Mouse (Mus musculus): ENCODE results near the gene Olfr178. TPM values are rescaled to one million over a fixed set of nuclear protein-coding genes. Genes with fewer than 3 reads are reported as not detected.

Olfr178 gene
- polyA plus RNA-seq, 1 experiment from 2014 or later = not detected

Other genes with a start within 250 kb of the Olfr178 start
- gene Cpox, start 221.8 kb downstream of the Olfr178 start, polyA plus RNA-seq (2014; fragmentation: Nextera tagmentation; extraction: Ambion mirVana) = 22.3 and 23.1 TPM in 2 replicates
- gene Gpr15, start 173.0 kb downstream of the Olfr178 start, polyA plus RNA-seq (2014; fragmentation: Nextera tagmentation; extraction: Ambion mirVana) = not detected in 2 replicates
- 132 and 136 TPM in 2 replicates for gene Cldnd1, start 164.2 kb downstream of the Olfr178 start, polyA plus RNA-seq (2014; fragmentation: Nextera tagmentation; extraction: Ambion mirVana)
- gene Olfr172, start 128.9 kb downstream of the Olfr178 start, polyA plus RNA-seq (2014; fragmentation: Nextera tagmentation; extraction: Ambion mirVana) = not detected in 2 replicates
- gene Olfr173, start 91.8 kb downstream of the Olfr178 start, polyA plus RNA-seq (2014; fragmentation: Nextera tagmentation; extraction: Ambion mirVana) = not detected in 2 replicates
- gene Olfr175-ps1, start 65.3 kb downstream of the Olfr178 start, polyA plus RNA-seq (2014; fragmentation: Nextera tagmentation; extraction: Ambion mirVana) = not detected in 2 replicates
- gene Olfr177, start 17.3 kb downstream of the Olfr178 start, polyA plus RNA-seq (2014; fragmentation: Nextera tagmentation; extraction: Ambion mirVana) = not detected in 2 replicates
- gene Olfr181, start 36.7 kb upstream of the Olfr178 start, polyA plus RNA-seq (2014; fragmentation: Nextera tagmentation; extraction: Ambion mirVana) = not detected in 2 replicates
- not detected in 2 replicates for gene Olfr180, start 37.3 kb upstream of the Olfr178 start, polyA plus RNA-seq (2014; fragmentation: Nextera tagmentation; extraction: Ambion mirVana)
- gene Olfr183, start 103.3 kb upstream of the Olfr178 start, polyA plus RNA-seq (2014; fragmentation: Nextera tagmentation; extraction: Ambion mirVana) = not detected in 2 replicates
- not detected in 2 replicates for gene Olfr186, start 138.2 kb upstream of the Olfr178 start, polyA plus RNA-seq (2014; fragmentation: Nextera tagmentation; extraction: Ambion mirVana)
- not detected in 2 replicates for gene Olfr187, start 147.7 kb upstream of the Olfr178 start, polyA plus RNA-seq (2014; fragmentation: Nextera tagmentation; extraction: Ambion mirVana)
- gene Olfr190, start 185.9 kb upstream of the Olfr178 start, polyA plus RNA-seq (2014; fragmentation: Nextera tagmentation; extraction: Ambion mirVana) = not detected in 2 replicates
- not detected in 2 replicates for gene Olfr191, start 197.8 kb upstream of the Olfr178 start, polyA plus RNA-seq (2014; fragmentation: Nextera tagmentation; extraction: Ambion mirVana)
- gene Olfr193, start 219.8 kb upstream of the Olfr178 start, polyA plus RNA-seq (2014; fragmentation: Nextera tagmentation; extraction: Ambion mirVana) = not detected in 2 replicates
- not detected in 2 replicates for gene Olfr194, start 229.0 kb upstream of the Olfr178 start, polyA plus RNA-seq (2014; fragmentation: Nextera tagmentation; extraction: Ambion mirVana)